Mouse (Mus musculus): ENCODE results near the gene Rptor. TPM values are rescaled to one million over a fixed set of nuclear protein-coding genes. Genes with fewer than 3 reads are reported as not detected.

Rptor gene
- total RNA-seq, 2 experiments from 2014 or later, result 34.4 to 34.8 TPM

DNA sequence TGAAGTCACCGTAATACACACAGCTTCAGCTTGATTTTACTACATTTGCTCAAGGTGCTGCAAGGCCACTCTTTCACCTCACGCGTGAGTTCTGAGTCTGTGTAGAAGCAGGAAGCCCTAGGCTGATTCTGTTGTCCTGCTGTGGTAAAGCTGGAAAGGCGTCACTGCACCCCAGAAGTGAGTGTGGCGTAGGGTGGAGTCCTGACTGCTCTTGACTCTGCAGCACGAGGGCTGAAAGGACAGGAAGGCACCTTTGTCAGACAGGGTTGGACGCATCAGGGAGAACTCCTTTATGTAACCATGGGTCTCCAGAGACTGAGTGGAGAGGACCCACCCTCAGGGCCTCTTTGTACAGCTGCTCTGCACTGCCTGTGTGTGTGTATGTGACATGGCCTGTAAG is 274.4 kb downstream of the Rptor start:
- intact Hi-C loops (cut with DNase I), result no loop called here
- no peak for DNase-seq

DNA sequence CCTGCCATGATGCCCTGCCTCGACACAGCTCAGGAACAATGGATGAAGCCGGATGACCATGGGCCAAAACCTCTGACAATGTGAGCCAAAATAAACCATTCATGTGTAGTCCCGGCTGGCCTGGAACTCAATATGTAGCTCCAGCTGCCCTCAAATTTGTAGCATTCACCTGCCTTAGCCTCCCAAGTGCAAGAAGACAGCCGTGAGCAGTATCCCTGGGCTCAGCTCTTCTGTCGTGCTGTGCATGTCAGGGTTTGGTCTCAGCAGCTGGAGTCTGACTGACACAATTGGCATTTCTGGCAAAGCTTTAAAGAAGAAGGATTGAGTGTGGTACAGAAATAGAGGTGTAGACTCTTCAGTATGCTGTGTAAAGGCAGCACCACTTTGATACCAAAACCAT is 276.9 kb downstream of the Rptor start:
- intact Hi-C loops (cut with DNase I), result no loop called here
- DNase-seq, result no peak

DNA sequence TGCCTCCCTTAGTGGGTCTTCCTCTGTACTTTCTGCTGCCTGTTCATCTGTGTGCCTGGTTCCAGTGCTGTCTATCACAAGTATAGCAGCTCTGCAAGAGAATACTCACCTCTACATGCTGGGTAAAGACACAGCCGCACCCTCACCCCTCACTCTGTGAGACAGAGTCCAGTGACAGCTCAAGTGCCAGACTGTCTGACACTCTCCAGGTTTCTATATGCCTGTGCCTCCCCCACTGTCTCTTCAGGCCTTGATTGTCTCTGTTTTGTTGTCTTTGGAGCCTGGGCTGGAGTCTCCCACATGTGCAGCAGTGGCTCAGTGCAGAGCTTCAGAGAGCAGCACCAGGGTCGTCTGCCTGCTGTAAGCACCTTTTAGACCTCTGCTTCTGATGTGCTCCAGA is 280.9 kb downstream of the Rptor start:
- no peak for DNase-seq
- intact Hi-C loops (cut with DNase I), result no loop called here

DNA sequence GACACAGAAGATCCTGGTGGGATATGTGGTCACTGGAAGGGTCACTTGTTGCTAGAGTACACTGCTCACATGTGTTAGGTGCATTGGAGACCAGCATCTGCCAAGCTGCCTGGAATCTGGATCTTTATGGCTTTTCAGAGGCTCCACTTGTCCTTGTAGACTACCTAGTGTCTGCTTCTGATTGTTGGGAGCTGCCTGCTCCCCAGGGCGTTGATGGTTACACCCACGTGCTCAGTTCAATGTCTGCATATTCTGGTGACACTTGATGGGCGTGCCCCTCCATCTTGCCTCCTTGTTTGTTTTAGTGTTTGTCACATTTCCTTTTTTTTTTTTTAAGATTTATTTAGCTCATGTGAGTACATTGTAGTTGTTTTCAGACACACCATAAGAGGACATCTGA is 287.3 kb downstream of the Rptor start:
- intact Hi-C loops (cut with DNase I), result no loop called here

DNA sequence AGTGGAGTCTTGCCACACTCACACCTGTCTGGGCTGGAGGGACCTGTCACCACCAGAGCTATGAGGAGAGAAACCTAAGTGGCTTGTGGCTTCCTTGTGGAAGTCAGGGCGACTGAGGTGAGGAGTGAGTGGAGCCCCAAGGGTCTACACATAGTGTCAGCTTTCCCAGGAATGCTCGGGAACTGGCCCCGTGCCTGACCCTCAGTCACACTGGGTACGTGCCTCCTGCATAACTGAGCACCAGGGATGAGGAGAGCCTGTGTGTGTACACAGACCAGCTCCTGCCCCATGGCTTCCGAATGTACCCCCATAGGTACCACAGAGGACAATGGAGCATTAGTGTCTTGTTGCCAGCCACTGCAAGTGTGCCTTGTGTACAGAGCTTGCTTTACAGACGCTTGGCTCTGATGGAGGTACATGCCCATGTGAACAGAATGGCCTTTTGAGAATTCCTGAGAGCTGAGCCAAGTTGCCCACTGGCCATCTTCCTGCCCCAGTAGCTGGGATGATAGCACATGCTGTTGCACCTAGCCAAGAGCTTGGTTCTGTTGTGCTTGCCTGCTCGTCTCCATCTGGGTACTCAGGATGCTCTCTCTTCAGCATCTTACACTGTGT is 289.0 kb downstream of the Rptor start:
- intact Hi-C loops (cut with DNase I), result no loop called here
- DNase-seq, result no peak

More for the DNA sequence above, 287.3 kb downstream of the Rptor start:
- DNase-seq, result no peak

DNA sequence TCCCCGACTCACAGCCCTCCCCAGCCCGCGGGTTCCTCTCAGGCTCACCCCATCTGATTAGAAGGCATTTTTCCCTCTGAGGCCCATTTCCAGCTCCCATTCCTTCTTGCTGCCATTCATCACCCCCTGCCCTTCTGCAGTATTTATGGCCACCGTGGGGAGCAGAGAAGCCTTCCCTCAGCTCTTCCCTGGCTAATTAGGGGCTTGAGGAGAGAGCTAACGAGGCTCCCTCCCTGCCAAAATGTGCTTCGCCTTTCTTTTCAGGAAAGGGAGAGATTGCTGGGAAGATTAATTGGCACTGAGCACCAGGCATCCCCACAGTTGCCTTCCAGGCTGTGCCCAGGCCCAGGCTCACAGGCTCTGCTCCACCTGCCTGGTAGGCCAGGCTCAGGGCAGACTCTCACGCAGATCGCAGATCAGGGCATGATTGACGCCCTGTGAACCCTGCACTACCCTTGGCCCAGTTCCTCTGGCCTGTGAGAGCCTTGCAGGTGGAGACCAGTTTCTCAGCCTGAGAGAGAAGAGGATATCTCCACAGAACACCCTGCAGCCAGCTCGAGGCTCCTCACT is 291.0 kb downstream of the Rptor start:
- intact Hi-C loops (cut with DNase I), result no loop called here

DNA sequence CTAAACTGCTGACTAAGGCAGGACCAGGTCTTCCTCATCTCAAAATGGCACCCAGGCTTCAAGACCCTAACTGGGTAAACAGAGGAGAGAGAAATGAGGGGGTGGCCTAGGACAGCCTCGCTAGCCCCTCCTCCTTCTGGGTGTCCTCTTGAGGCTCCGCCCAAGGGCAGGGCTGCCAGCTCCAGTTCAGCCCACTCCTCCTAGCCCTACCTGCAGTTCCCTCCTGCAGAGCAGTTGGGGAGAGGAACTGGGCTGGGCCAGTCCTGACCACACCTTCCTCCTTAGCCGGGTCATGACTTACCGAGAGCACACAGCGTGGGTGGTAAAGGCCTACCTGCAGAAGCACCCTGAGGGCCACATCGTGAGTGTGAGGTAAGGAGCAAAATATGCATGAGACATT is 291.9 kb downstream of the Rptor start:
- no peak for DNase-seq
- intact Hi-C loops (cut with DNase I), result no loop called here

More for the DNA sequence above, 291.0 kb downstream of the Rptor start:
- no peak for DNase-seq

DNA sequence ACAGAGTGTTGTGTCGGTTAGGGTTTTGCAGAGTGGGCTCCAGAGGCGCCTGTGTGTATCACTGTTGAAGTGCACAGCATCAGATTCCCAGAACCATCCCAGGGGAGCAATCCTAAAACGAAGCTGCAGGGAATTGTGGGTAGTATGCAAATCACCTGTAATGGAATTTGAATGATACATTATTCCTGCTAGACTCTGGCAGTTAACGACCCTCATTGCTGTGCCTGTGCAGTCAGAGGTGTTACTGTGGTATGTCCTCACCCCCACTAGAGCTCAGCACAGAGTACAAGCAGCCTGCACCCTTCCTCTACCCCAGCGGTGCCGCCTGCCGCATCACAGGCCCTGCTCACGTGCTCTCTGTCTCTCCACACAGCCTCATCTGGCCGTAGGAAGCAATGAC is 294.3 kb downstream of the Rptor start:
- intact Hi-C loops (cut with DNase I), result no loop called here
- no peak for DNase-seq

DNA sequence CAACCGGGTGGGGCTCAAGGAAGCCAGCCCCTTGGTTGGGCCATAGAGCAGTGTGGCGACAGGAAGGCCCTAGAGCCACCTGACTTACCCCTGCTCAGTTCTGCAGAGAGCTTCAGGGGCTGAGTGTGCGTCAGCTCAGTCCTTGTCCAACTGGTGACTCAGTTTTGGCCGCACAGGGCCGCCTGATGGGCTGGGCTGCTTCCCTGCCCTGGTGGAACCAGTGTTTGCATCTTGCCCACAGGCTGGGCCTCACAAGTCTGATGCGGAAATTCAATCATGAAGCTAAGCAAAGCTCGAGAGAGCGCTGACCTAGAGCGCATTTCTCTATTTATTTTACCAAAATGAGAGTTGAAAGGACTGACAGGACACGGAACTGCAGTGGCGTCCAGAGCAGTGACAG is 296.3 kb downstream of the Rptor start:
- DNase-seq, result no peak
- intact Hi-C loops (cut with DNase I), result no loop called here

DNA sequence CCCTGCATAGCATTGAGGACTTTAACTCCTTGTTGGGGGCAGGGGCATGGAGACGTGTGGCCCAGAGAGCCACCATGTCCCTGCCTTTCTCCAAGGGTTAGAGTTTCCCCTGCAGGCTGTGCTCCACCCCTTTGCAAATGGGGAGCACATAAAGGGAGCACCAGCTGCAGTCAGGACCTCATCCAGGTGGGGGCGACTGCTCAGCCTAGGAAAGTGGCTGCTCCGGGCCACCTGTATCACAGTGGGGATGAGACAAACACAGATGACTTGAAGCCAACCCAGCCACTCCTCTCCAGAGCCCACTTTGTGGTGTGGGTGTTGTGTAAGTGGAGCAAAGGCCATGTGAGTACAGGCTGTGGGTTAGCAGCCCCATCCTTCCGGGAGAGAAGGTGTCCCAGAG is 298.5 kb downstream of the Rptor start:
- intact Hi-C loops (cut with DNase I), result no loop called here

DNA sequence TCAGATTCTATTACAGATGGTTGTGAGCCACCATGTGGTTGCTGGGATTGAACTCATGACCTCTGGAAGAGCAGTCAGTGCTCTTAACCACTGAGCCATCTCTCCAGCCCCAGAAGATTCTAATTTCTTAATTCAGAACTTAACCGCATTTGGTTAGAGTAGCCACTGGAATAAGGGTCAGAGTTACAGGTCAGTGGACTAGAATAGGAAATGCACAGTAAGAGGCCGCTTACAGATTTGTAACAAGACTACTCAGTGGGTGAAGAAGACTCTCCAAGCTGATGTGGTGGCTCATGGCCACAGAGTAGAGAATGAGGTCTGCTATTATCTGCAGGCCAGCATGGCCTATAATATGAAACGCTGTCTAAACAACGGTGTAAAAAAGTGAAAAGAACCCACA is 300.2 kb downstream of the Rptor start:
- intact Hi-C loops (cut with DNase I), result no loop called here

More for the DNA sequence above, 298.5 kb downstream of the Rptor start:
- DNase-seq, result no peak

DNA sequence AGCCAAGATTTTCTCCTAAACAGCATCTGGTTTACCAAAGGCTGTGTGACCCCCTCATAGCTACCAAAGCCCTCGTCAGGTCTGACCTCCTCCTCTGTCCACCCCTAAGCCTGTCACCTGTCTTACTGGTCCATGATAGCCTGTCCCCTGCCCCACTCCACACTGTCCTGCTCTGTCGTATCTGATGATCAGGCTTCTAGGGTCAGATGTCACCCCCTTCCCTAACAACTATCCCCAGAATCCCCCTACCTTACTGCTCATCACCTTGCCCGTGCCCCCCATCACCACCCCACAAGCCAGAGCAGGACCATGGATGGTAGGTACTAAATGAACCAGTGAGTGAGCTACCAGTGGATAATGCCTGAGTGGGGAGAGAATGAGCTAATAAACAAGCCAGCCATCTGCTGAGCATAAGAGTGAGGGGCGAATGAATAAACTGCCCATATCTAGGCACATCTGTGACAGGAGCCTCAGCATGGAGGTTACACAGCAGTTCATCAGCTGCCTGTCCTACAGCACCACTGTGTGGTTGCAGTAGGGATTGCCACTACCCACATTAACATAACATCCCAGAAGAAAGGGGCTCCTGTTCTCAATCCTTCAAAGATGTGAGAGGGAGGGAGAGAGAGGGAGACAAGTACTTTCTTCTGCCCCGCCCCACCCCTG is 302.0 kb downstream of the Rptor start:
- intact Hi-C loops (cut with DNase I), result loop anchor here (1.0 kb wide), 1 partner anchor 401 kb away; no protein-coding TSS in a partner anchor
- peak; percentile 63 to 78 for DNase-seq

More for the DNA sequence above, 300.2 kb downstream of the Rptor start:
- DNase-seq, result no peak

DNA sequence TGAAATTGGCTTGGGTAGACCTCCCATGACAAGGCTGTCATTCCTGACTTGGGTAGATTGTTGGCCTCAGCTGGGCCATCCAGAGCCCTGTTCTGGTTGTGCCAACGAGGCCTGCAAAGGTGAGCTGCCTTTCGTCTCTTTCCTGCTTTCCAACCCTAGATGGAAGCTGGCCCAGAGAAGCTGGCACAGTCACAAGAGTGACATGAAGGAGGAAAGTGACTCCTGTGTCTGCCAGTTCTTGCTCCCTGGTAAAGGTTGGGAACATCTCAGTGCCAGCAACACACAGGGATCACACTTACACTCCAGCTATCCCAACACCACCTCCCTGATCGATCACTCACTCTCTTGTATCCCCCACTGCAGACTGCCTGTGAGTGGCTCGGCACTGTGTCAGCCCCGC is 303.1 kb downstream of the Rptor start:
- intact Hi-C loops (cut with DNase I), result loop anchor here (1.0 kb wide), 1 partner anchor 402 kb away; no protein-coding TSS in a partner anchor
- no peak for DNase-seq

DNA sequence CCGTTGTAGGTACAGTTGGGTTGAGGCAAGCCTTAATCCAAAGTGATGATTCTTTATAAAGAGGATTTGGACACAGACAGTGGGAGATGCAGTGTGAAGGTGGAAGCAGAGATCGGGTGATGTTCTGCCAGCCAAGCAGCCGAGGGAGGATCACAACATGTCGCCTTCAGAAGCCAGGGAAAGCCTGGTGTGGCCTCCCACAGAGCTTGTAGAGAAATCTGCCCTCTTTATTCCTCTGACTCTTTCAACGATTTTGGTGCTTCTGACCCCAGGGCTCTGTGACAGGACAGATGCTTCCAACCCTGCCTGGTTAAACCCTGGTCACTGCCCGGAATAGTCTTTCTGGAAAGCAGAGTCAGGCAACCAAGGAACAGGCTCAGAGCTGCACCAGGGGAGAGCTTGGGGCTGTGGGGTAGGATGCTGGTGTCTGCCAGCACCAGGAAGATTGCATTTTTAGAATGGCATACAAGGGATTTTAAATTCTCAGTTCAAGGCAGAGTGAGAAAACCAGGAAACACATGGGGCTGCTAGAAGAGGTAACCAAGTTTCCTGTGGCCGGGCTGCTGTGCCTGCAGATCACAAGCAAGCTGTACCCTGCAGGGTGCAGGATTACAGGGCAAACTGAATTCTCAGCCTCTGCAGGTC is 304.4 kb downstream of the Rptor start:
- DNase-seq, result no peak
- intact Hi-C loops (cut with DNase I), result no loop called here

DNA sequence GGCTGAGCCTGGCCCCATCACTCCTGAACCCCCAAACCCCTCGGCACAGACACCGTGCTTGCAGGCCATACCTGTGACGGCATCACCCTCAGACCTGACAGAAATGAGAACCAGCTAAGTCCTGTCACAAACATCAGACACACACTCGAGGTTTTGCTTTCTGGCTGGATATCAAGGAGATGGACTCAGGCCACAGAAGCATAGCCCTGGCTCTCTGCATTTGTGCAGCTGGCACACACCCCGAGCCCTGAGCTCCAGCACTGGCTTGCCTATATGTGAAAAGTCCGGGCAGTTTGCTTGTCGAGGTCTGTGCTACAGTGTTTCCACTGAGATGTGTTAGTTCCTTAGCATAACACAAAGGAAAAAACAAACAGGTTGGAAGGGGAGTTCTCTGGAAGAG is 305.0 kb downstream of the Rptor start:
- intact Hi-C loops (cut with DNase I), result no loop called here
- no peak for DNase-seq

DNA sequence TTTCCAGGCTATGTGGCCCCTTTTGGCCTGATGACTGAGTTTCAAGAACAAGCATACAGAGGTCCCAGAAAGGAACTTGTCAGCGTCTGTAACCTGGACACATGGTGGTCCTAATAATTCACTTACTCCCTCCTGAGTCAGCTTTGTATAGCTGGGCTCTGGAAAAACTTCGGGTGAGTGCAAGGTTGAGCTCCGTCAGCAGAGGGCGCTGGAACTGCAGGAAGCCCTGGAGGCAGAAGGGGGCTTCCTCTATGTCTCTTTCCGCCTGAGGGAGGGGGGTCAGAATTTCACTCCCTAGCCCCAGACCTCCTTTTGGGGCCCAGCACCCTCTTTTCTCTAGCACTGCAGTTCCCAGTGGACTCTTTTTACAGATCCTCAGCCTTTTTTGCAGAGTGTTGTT is 306.7 kb downstream of the Rptor start:
- DNase-seq, result peak; percentile 78 to 86
- intact Hi-C loops (cut with DNase I), result loop anchor here (1.0 kb wide), 1 partner anchor 82 kb away; no protein-coding TSS in a partner anchor

DNA sequence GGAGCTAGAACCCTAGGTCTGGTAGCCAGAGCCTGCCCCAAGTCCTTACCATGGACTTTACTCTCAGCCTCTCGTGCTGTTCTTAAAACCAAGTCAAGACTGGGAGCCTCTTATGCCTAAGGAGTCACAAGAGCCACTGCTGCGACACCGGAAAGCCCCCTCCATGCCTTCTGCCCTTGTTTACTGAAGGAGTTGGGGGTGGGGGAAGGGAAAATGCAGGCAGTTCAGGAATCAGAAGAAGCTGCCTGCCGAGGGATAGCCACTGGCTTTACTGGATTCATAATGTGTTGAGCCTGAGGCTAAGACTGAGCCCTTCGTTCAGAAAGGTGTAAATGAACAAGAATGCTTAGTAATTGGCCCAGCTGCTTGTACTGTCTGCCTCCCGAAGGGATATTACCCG is 310.1 kb downstream of the Rptor start:
- DNase-seq, result no peak

DNA sequence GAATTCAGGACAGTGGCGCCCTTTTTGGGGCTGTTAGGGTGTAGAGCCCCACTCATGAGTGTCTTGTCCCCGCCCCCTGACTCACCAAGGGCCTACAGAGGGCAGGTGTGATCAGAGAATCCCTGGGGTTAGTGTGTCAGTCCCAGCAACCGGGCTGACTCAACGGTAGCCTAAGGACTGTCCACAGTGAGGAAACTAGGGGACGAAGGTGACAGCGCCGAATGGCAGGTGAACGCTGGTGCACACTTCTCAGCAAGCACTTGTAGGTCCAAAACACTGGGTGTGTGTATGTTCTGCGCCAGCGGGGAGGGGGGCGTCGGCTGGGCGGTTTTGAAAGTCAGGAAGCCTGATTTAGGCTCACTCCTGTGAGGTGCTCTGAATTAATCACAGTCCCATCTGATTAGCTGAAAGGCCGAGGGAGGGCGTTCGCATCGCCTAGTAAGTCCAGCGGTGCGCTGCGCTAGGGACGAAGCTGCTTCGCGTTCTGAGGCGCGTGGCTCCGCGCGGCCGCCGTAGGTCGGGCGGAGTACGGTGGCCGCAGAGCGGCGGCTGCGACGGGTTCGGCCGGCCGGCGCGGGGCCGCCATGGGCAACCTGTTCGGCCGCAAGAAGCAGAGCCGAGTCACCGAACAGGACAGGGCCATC is 310.7 kb downstream of the Rptor start, which contains the start of gene Chmp6:
Gene Chmp6, plus strand, starts transcription at position 151 of the 644 bp plus-strand sequence.
- intact Hi-C loops (cut with DNase I), result no loop called here
- DNase-seq, result peak; percentile 94 to 97

More for the DNA sequence above, 310.1 kb downstream of the Rptor start:
- intact Hi-C loops (cut with DNase I), result no loop called here

DNA sequence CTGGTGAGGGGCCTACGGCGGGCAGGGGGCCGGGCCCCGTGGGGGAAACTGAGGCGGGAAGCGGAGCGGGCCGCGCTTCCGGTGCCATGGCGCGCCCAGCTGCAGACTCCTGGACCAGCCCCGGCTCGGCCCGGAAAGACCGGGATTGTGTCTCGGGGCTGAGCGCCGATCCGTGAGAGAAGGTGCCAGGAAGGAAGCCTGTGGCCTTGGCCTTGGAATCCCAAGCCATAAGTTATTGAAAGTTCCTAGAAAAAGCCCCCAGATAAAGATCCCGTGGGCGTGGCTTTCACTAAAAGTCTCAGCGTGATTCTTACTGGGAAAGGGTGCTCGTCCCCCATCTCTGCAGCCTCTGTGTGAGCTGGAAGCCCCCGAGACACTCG is 311.2 kb downstream of the Rptor start:
- intact Hi-C loops (cut with DNase I), result no loop called here
- DNase-seq, result no peak

DNA sequence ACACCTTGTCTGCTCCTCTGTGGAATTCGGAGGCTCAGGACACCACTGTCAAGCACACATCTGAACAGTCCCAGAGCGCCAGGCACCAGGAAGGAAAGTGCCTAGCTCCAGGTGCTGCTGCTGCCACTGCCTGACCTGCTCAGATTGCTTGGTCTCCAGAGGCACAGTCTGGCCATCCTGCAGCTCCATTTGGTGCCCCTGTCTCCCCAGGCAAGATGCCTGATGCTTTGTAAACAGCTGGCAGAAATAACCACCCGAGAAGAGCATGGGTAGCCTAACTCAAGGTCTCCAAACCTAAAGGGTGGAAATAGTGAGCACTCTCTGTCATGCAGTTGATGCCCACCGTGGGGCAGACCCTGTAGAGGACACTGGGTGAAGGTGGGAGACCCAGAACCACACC is 311.7 kb downstream of the Rptor start:
- no peak for DNase-seq
- intact Hi-C loops (cut with DNase I), result no loop called here

DNA sequence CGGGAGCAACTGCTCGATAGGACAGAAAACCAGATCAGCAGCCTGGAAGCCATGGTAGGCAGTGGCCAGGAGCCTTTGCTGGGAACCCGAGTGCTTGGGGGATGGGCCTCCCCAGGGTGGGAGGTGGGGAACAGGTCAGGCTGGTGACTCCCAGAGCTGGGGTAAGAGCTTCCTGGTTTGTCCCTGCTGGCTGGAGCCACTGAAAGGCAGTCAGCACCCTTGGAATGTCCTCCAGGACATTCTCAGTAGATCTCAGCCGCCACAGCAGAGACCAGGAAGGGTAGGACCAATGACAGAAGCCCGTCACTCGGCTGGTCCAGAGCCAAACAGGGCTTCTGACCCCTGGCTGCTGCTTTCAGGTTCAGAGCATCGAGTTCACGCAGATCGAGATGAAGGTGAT is 313.0 kb downstream of the Rptor start:
- DNase-seq, result no peak
- intact Hi-C loops (cut with DNase I), result no loop called here

All from heart, postnatal 14 days (tissue).